Mouse (Mus musculus): ENCODE results near the gene Traf3ip3.

- no peak for TF ChIP-seq SIN3A (IDR thresholded peaks at IDR 0.05; ENCODE audit: low read length)
- no peak for TF ChIP-seq CTCF (conservative IDR thresholded peaks at IDR 0.05 in 1 of 2, IDR thresholded peaks at IDR 0.05 in 1 of 2; ENCODE audit: low read depth in 2 of 2, low read length in 2 of 2)
- no peak for TF ChIP-seq GABPA (IDR thresholded peaks at IDR 0.05; ENCODE audit: insufficient replicate concordance, low read depth, low read length)
- TF ChIP-seq POLR2A (IDR thresholded peaks at IDR 0.05; ENCODE audit: low read depth, low read length) = no peak
- TF ChIP-seq ETS1 (conservative IDR thresholded peaks at IDR 0.05; ENCODE audit: low read depth, low read length) = no peak
- TF ChIP-seq MXI1 (IDR thresholded peaks at IDR 0.05; ENCODE audit: low read depth, low read length) = no peak
- TF ChIP-seq EP300 (IDR thresholded peaks at IDR 0.05; ENCODE audit: low read length) = no peak
- no peak for TF ChIP-seq RAD21 (IDR thresholded peaks at IDR 0.05; ENCODE audit: low read depth, low read length)
- TF ChIP-seq NRF1 (IDR thresholded peaks at IDR 0.05; ENCODE audit: low read depth, low read length) = no peak
- no peak for TF ChIP-seq MEF2A (IDR thresholded peaks at IDR 0.05; ENCODE audit: borderline replicate concordance, low read depth, low read length)
- no peak for TF ChIP-seq ZC3H11A (IDR thresholded peaks at IDR 0.05; ENCODE audit: low read depth, low read length)
- no peak for TF ChIP-seq NELFE (IDR thresholded peaks at IDR 0.05; ENCODE audit: low read depth, low read length)
These were observed 29.0 kb upstream of the Traf3ip3 start for GRCm38 (mm10) chr1:193230531-193230930.
